Mouse (Mus musculus) lung, postnatal 0 days (tissue): ENCODE measurements around the gene Ptcd2. TPM values are rescaled to one million over a fixed set of nuclear protein-coding genes. Genes with fewer than 3 reads are reported as not detected.

Experiments used
- ATAC-seq: fragments of 200-750 bp; cut with Nextera tagmentation; 2 replicates; pipeline ENCODE4 v1.8.0; 2017; ENCODE audit warnings: moderate library complexity
- DNase-seq: peaks from one replicate; pipeline ENCODE4 v3.0.0-alpha.2; 2016; ENCODE audit warnings: low spot score
- H3K27ac ChIP-seq: fragments of 300-500 bp; sonication (generic); 2 replicates; pipeline ENCODE4 v1.5.1; 2014; ENCODE audit warnings: antibody characterized with exemption, mild to moderate bottlenecking, low read length, mixed read lengths
- H3K27me3 ChIP-seq: fragments of 300-500 bp; sonication (generic); replicated peaks from 2 replicates; pipeline ENCODE4 v1.6.1; 2014; ENCODE audit warnings: low read length, mixed read lengths; ENCODE audit not compliant: insufficient read depth
- H3K36me3 ChIP-seq: fragments of 300-500 bp; sonication (generic); 2 replicates; pipeline ENCODE4 v1.6.1; 2014; ENCODE audit warnings: low read length, mixed read lengths; ENCODE audit not compliant: insufficient read depth
- H3K4me1 ChIP-seq: fragments of 300-500 bp; sonication (generic); 2 replicates; pipeline ENCODE4 v1.6.1; 2014; ENCODE audit warnings: antibody characterized with exemption, low read depth, low read length, mixed read lengths; ENCODE audit not compliant: insufficient read depth
- H3K4me2 ChIP-seq: fragments of 300-500 bp; sonication (generic); replicated peaks from 2 replicates; pipeline ENCODE4 v1.6.1; 2014; ENCODE audit warnings: low read depth, mild to moderate bottlenecking, low read length, moderate library complexity, mixed read lengths
- H3K4me3 ChIP-seq: fragments of 300-500 bp; sonication (generic); 2 replicates; pipeline ENCODE4 v1.5.1; 2014; ENCODE audit warnings: low read depth, low read length
- H3K9ac ChIP-seq: fragments of 300-500 bp; sonication (generic); replicated peaks from 2 replicates; pipeline ENCODE4 v1.6.1; 2014; ENCODE audit warnings: low read depth, mild to moderate bottlenecking
- H3K9me3 ChIP-seq: fragments of 300-500 bp; sonication (generic); 2 replicates; pipeline ENCODE4 v1.6.1; 2016; ENCODE audit warnings: low read length, mixed read lengths
- CTCF ChIP-seq: IDR thresholded peaks from 2 replicates; pipeline ENCODE4 v1.5.1; 2016; ENCODE audit warnings: antibody characterized with exemption, mild to moderate bottlenecking
- EP300 ChIP-seq: IDR thresholded peaks from 2 replicates; pipeline ENCODE4 v1.6.1; 2016; ENCODE audit warnings: antibody characterized with exemption, mild to moderate bottlenecking, control low read depth
- WGBS: fragments of 180-500 bp; shearing (Covaris S2); extraction: QIAGEN DNeasy Blood & Tissue Kit; methylation state at CpG from one replicate; pipeline ENCODE4 v1.1.7; 2014; 5-methylcytosine and 5-hydroxymethylcytosine counted together
- polyA plus RNA-seq: library from polyadenylated mRNA; unstranded; fragments of >200 nt; fragmentation: Nextera tagmentation; extraction: Ambion mirVana; gene quantifications from 2 replicates; pipeline ENCODE4 v1.2.1, GENCODE M21; 2015

The Ptcd2 gene
- polyA plus RNA-seq, 1 experiment from 2014 or later = 22.9 TPM

- no peak overlapping the region for H3K4me3 ChIP-seq
- no peaks in the 10 kb centered on the region for H3K9me3 ChIP-seq
- no peak overlapping the region for H3K4me2 ChIP-seq
- WGBS = 87% methylated on average over 3 of the region's 3 CpGs
- TF ChIP-seq CTCF (no peak), EP300 (no peak)
- H3K36me3 ChIP-seq = no peaks in the 10 kb centered on the region
- no peak overlapping the region for H3K27ac ChIP-seq
- ATAC-seq (no peak), DNase-seq (no peak)
- no peaks in the 10 kb centered on the region for H3K27me3 ChIP-seq
- H3K9ac ChIP-seq = no peak overlapping the region
- no peaks in the 10 kb centered on the region for H3K4me1 ChIP-seq
Measured at GRCm38 (mm10) chr13:99272046-99272445, 72.5 kb downstream of the Ptcd2 start.

Other genes with a start within 250 kb of the Ptcd2 start
- 1.6 and 2.0 TPM in 2 replicates for gene Zfp366, start 159.9 kb downstream of the Ptcd2 start, polyA plus RNA-seq
- gene Mrps27, start 81 bp upstream of the Ptcd2 start, polyA plus RNA-seq = 19.2 and 20.4 TPM in 2 replicates
- gene Map1b, start 171.8 kb upstream of the Ptcd2 start, polyA plus RNA-seq = 31.2 and 39.1 TPM in 2 replicates